Comparison of ENCODE assay signal across 14 mouse cellular contexts in genomic region chr16:94925364-94925763, GRCm38 (mm10).
"Had no signal": no experiment of that assay in that cellular context is flagged by ENCODE, and none has a peak within 500 bp of the region (broad histone marks: within the 10 kb centered on the region; RNA-seq: fewer than 3 reads in every experiment).

No protein-coding gene starts in this region.

- H3K9ac ChIP-seq: liver, embryonic 15.5 days; midbrain, embryonic 15.5 days; neural tube, embryonic 12.5 days had no signal

- H3K9me3 ChIP-seq: limb, embryonic 10.5 days; liver, embryonic 15.5 days; midbrain, embryonic 15.5 days; neural tube, embryonic 12.5 days had no signal

- H3K4me3 ChIP-seq: left cerebral cortex, adult 2 months; limb, embryonic 10.5 days; liver, embryonic 15.5 days; midbrain, embryonic 15.5 days; neural tube, embryonic 12.5 days had no signal

- ATAC-seq: lung, postnatal 0 days; midbrain, embryonic 15.5 days had no signal

- H3K4me1 ChIP-seq: limb, embryonic 10.5 days; liver, embryonic 15.5 days had no signal

- H3K27ac ChIP-seq: left cerebral cortex, adult 2 months; limb, embryonic 10.5 days; liver, embryonic 15.5 days; midbrain, embryonic 15.5 days; neural tube, embryonic 12.5 days had no signal

- H3K4me2 ChIP-seq: liver, embryonic 11.5 days; liver, embryonic 15.5 days; midbrain, embryonic 11.5 days; midbrain, embryonic 15.5 days; neural tube, embryonic 12.5 days had no signal

- H3K36me3 ChIP-seq: limb, embryonic 10.5 days; liver, embryonic 15.5 days; midbrain, embryonic 15.5 days; neural tube, embryonic 12.5 days had no signal

- H3K27me3 ChIP-seq: liver, embryonic 15.5 days; midbrain, embryonic 15.5 days; neural tube, embryonic 12.5 days had no signal

- DNase-seq: kidney, adult 2 months; kidney, postnatal 36 days; lung, adult 2 months; lung, postnatal 4 days; right cerebral cortex, postnatal 14 days; thymus, postnatal 36 days had no signal
